8 mouse cellular contexts compared by ENCODE assay signal in genomic region chr1:139156397-139156796, GRCm38 (mm10).
DNase-seq lines count a peak whose midpoint lies in the region; TF ChIP-seq lines count a peak whose summit lies in the region.

No protein-coding gene starts in this region.

- intact Hi-C loops in gastrocnemius, adult 2 months (cut with DNase I): loop anchor here (2.0 to 5.0 kb wide), 3 partner anchors 244 to 829 kb away; no protein-coding TSS in a partner anchor

- H3K27ac ChIP-seq in gastrocnemius, adult 2 months: no peak overlapping the region

- no peak for TF ChIP-seq POLR2A in lung, adult 2 months (IDR thresholded peaks at IDR 0.05; ENCODE audit: borderline replicate concordance, extremely low read depth, low read depth, low read length)

- no peak for DNase-seq in gastrocnemius, adult 2 months
- DNase-seq in gastrocnemius, postnatal 10 days: no peak
- no peak for DNase-seq in lung, adult 2 months
- no peak for DNase-seq in lung, adult 18-20 months
- peak; percentile 58 for DNase-seq in Muller cell, postnatal 12 days (ENCODE audit: inconsistent ontology term)
- peak; percentile 56 for DNase-seq in forelimb bud, embryonic 11.5 days (ENCODE audit: low read depth, low spot score)
- DNase-seq in natural killer cell, adult 2 months (ENCODE audit: low spot score in 2 of 2): no peak
- DNase-seq in adrenal gland, postnatal 4 days (ENCODE audit: low spot score in 2 of 2): no peak

- peak overlapping the region; percentile 42 for H3K4me3 ChIP-seq in gastrocnemius, adult 2 months
- H3K4me3 ChIP-seq in lung, adult 2 months (replicated peaks; ENCODE audit: extremely low read depth, low read depth, low read length): peak overlapping the region; percentile 23

- H3K4me1 ChIP-seq in lung, adult 2 months (ENCODE audit: control insufficient read depth, insufficient read depth, low read length): no peaks in the 10 kb centered on the region; the same call in 1 of the 2 replicates

- TF ChIP-seq CTCF in gastrocnemius, adult 2 months (IDR thresholded peaks at IDR 0.05): peak; percentile 92
- peak; percentile 49; the same call in 1 of the 2 replicates for TF ChIP-seq CTCF in lung, adult 2 months (IDR thresholded peaks at IDR 0.05; ENCODE audit: insufficient read depth, low read length)

- 13% methylated on average over 3 of the region's 3 CpGs for WGBS in lung, adult 2 months

Comparison
In these comparisons a context has a peak if more than half of its experiments do, and no peak if none do; other contexts are left out.
1. DNase-seq: peak in Muller cell, postnatal 12 days (single experiment) and forelimb bud, embryonic 11.5 days (single experiment); none in gastrocnemius, adult 2 months (single experiment), gastrocnemius, postnatal 10 days (single experiment), lung, adult 2 months (single experiment), lung, adult 18-20 months (0 of 2), natural killer cell, adult 2 months (0 of 2) and adrenal gland, postnatal 4 days (0 of 2).